Comparison of ENCODE assay signal across 29 mouse cellular contexts in the genomic region with DNA sequence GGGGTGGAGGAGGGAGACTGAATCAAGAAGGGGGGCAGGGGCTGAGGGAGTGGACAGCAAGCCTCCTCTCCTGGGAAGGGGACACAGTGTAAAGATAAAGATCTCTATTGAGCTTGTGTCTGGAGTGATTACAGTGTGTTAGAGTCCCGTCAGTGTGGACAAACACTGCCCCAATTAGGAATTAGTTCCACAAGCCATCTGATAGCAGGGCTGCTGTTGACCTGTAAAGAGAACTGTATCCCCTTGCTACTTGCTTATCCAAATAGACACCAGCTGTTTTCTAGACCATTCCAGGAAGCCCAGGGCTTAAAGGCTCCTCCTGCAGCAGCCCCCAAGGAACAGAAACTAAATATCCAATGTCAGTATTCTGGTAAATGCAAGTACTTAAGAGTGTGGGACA.
A peak's percentile ranks its signal among the peaks of the same experiment; 100 is the strongest.
DNase-seq lines count a peak whose midpoint lies in the region; ATAC-seq and TF ChIP-seq lines count a peak whose summit lies in the region.
"Had no signal": no experiment of that assay in that cellular context is flagged by ENCODE, and none has a peak within 500 bp of the region (broad histone marks: within the 10 kb centered on the region; RNA-seq: fewer than 3 reads in every experiment).

No protein-coding gene starts in this region.

- H3K4me3 ChIP-seq in hindbrain, embryonic 10.5 days: no peak overlapping the region
- no peak overlapping the region for H3K4me3 ChIP-seq in hindbrain, embryonic 14.5 days (replicated peaks; ENCODE audit: low read length)
- H3K4me3 ChIP-seq in embryonic facial prominence, embryonic 10.5 days: no peak overlapping the region
- H3K4me3 ChIP-seq in limb, embryonic 14.5 days (replicated peaks; ENCODE audit: low read length): no peak overlapping the region
- no peak overlapping the region for H3K4me3 ChIP-seq in heart, embryonic 10.5 days
- H3K4me3 ChIP-seq: embryonic facial prominence, embryonic 13.5 days; forebrain, embryonic 10.5 days; forebrain, embryonic 13.5 days; heart, adult 2 months; hindbrain, embryonic 13.5 days had no signal

- DNase-seq in hindbrain, embryonic 10.5 days (ENCODE audit: low spot score): peak; percentile 17
- no peak for DNase-seq in hindbrain, embryonic 14.5 days (ENCODE audit: low spot score)
- DNase-seq in embryo, embryonic 10.5 days (ENCODE audit: low spot score): peak; percentile 22
- DNase-seq in embryonic facial prominence, embryonic 10.5 days (ENCODE audit: low spot score): peak; percentile 43
- DNase-seq in limb, embryonic 14.5 days (ENCODE audit: low spot score): no peak
- DNase-seq in heart, embryonic 10.5 days (ENCODE audit: low spot score): no peak
- DNase-seq: adrenal gland, adult 2 months; adrenal gland, postnatal 14 days; B cell, adult 2 months; cerebellum, adult 11 months; cerebellum, adult 8-10 months; cerebellum, postnatal 10 days; cerebellum, postnatal 36 days; gastrocnemius, postnatal 10 days; gastrocnemius, postnatal 36 days; heart, adult 2 months had no signal

- H3K4me2 ChIP-seq in hindbrain, embryonic 14.5 days (replicated peaks): no peak overlapping the region
- H3K4me2 ChIP-seq in limb, embryonic 14.5 days (replicated peaks; ENCODE audit: low read depth, low read length, severe bottlenecking): no peak overlapping the region
- H3K4me2 ChIP-seq: embryonic facial prominence, embryonic 13.5 days; forebrain, embryonic 13.5 days; heart, embryonic 11.5 days; hindbrain, embryonic 13.5 days had no signal

- H3K9me3 ChIP-seq in hindbrain, embryonic 10.5 days: peaks cover 11% of the 10 kb centered on the region; the same call in 1 of the 2 replicates
- H3K9me3 ChIP-seq in hindbrain, embryonic 14.5 days (ENCODE audit: control insufficient read depth, low read length): 0 out of 2 replicates have a peak, but pooled peaks cover 8% of the 10 kb centered on the region
- peaks cover 9% of the 10 kb centered on the region; the same call in 1 of the 2 replicates for H3K9me3 ChIP-seq in embryonic facial prominence, embryonic 10.5 days
- H3K9me3 ChIP-seq in limb, embryonic 14.5 days (ENCODE audit: control insufficient read depth, low read length): no peaks in the 10 kb centered on the region
- H3K9me3 ChIP-seq in heart, embryonic 10.5 days: no peaks in the 10 kb centered on the region
- H3K9me3 ChIP-seq: embryonic facial prominence, embryonic 13.5 days; forebrain, embryonic 13.5 days had no signal

- H3K27ac ChIP-seq in hindbrain, embryonic 10.5 days: no peak overlapping the region
- no peak overlapping the region for H3K27ac ChIP-seq in hindbrain, embryonic 14.5 days
- H3K27ac ChIP-seq in embryonic facial prominence, embryonic 10.5 days (replicated peaks): no peak overlapping the region
- no peak overlapping the region for H3K27ac ChIP-seq in limb, embryonic 14.5 days (replicated peaks; ENCODE audit: low read depth, low read length)
- no peak overlapping the region for H3K27ac ChIP-seq in heart, embryonic 10.5 days
- H3K27ac ChIP-seq: embryonic facial prominence, embryonic 13.5 days; forebrain, embryonic 10.5 days; forebrain, embryonic 13.5 days; heart, adult 2 months; hindbrain, embryonic 13.5 days; hindbrain, postnatal 0 days had no signal

- H3K9ac ChIP-seq in hindbrain, embryonic 14.5 days: no peak overlapping the region
- no peak overlapping the region for H3K9ac ChIP-seq in limb, embryonic 14.5 days (ENCODE audit: low read depth, low read length, severe bottlenecking)
- H3K9ac ChIP-seq: embryonic facial prominence, embryonic 13.5 days; forebrain, embryonic 13.5 days; hindbrain, embryonic 13.5 days had no signal

- peaks cover 13% of the 10 kb centered on the region for H3K4me1 ChIP-seq in hindbrain, embryonic 10.5 days (replicated peaks)
- no peaks in the 10 kb centered on the region for H3K4me1 ChIP-seq in hindbrain, embryonic 14.5 days (replicated peaks; ENCODE audit: control insufficient read depth, insufficient read depth, low read length)
- H3K4me1 ChIP-seq in embryonic facial prominence, embryonic 10.5 days: peaks cover 11% of the 10 kb centered on the region
- H3K4me1 ChIP-seq in limb, embryonic 14.5 days (ENCODE audit: control insufficient read depth, insufficient read depth, low read length): no peaks in the 10 kb centered on the region
- H3K4me1 ChIP-seq in heart, embryonic 10.5 days: no peaks in the 10 kb centered on the region
- H3K4me1 ChIP-seq: embryonic facial prominence, embryonic 13.5 days; forebrain, embryonic 13.5 days; hindbrain, embryonic 13.5 days had no signal

- TF ChIP-seq POLR2A in limb, embryonic 14.5 days (IDR thresholded peaks at IDR 0.05; ENCODE audit: borderline replicate concordance, extremely low read depth, insufficient read depth, insufficient read length): no peak

- 35% methylated on average over 1 of the region's 1 CpGs for WGBS in hindbrain, embryonic 10.5 days
- WGBS in hindbrain, embryonic 14.5 days: 20% methylated on average over 1 of the region's 1 CpGs
- 11% methylated on average over 1 of the region's 1 CpGs for WGBS in embryonic facial prominence, embryonic 10.5 days
- 6% methylated on average over 1 of the region's 1 CpGs for WGBS in limb, embryonic 14.5 days
- WGBS in heart, embryonic 10.5 days: 11% methylated on average over 1 of the region's 1 CpGs

- no peak for ATAC-seq in hindbrain, embryonic 14.5 days (ENCODE audit: low FRiP score)
- peak; percentile 50; the same call in 1 of the 2 replicates for ATAC-seq in limb, embryonic 14.5 days (ENCODE audit: low FRiP score, low read depth)
- ATAC-seq in activated CD4-positive, CD25-positive, alpha-beta regulatory T cell, adult 4 months: no peak
- ATAC-seq: forebrain, embryonic 13.5 days; forebrain, embryonic 16.5 days; hindbrain, postnatal 0 days; inflammation-experienced regulatory T-cells, adult 6 months; intestine, embryonic 16.5 days; Patski had no signal

- no peaks in the 10 kb centered on the region for H3K36me3 ChIP-seq in hindbrain, embryonic 10.5 days
- H3K36me3 ChIP-seq in hindbrain, embryonic 14.5 days (replicated peaks; ENCODE audit: control insufficient read depth, insufficient read depth): no peaks in the 10 kb centered on the region
- no peaks in the 10 kb centered on the region for H3K36me3 ChIP-seq in embryonic facial prominence, embryonic 10.5 days (replicated peaks)
- no peaks in the 10 kb centered on the region for H3K36me3 ChIP-seq in limb, embryonic 14.5 days (ENCODE audit: control insufficient read depth, insufficient read depth, low read length)
- no peaks in the 10 kb centered on the region for H3K36me3 ChIP-seq in heart, embryonic 10.5 days
- H3K36me3 ChIP-seq: embryonic facial prominence, embryonic 13.5 days; forebrain, embryonic 10.5 days; G1E; hindbrain, embryonic 13.5 days had no signal

- peaks cover 23% of the 10 kb centered on the region for H3K27me3 ChIP-seq in hindbrain, embryonic 10.5 days (ENCODE audit: insufficient read depth, poor library complexity, severe bottlenecking)
- no peaks in the 10 kb centered on the region for H3K27me3 ChIP-seq in hindbrain, embryonic 14.5 days (ENCODE audit: control insufficient read depth, insufficient read depth, low read length)
- peaks cover 17% of the 10 kb centered on the region for H3K27me3 ChIP-seq in embryonic facial prominence, embryonic 10.5 days (replicated peaks; ENCODE audit: low read depth, poor library complexity, severe bottlenecking)
- no peaks in the 10 kb centered on the region for H3K27me3 ChIP-seq in limb, embryonic 14.5 days (ENCODE audit: control insufficient read depth, insufficient read depth, low read length)
- no peaks in the 10 kb centered on the region for H3K27me3 ChIP-seq in heart, embryonic 10.5 days (ENCODE audit: insufficient read depth, poor library complexity, severe bottlenecking)
- H3K27me3 ChIP-seq: CH12.LX; embryonic facial prominence, embryonic 13.5 days; Patski had no signal

Comparison
In these comparisons a context has a peak if more than half of its experiments do, and no peak if none do; other contexts are left out.
1. DNase-seq: peak in hindbrain, embryonic 10.5 days (single experiment), embryo, embryonic 10.5 days (single experiment) and embryonic facial prominence, embryonic 10.5 days (single experiment); none in hindbrain, embryonic 14.5 days (single experiment), limb, embryonic 14.5 days (single experiment) and heart, embryonic 10.5 days (single experiment).